Mouse (Mus musculus): ENCODE data around the gene Shd. TPM values are rescaled to one million over a fixed set of nuclear protein-coding genes. Genes with fewer than 3 reads are reported as not detected.

The Shd gene
- polyA plus RNA-seq, 1 experiment from 2014 or later: 11.9 TPM

- Histone ChIP-seq H3K9me3 (replicated peaks; ENCODE audit: control insufficient read depth, low read length) (no peaks in the 10 kb centered on the region), H3K4me1 (ENCODE audit: control insufficient read depth, insufficient read depth, low read length) (peaks cover 4% of the 10 kb centered on the region; the same call in 1 of the 2 replicates), H3K36me3 (ENCODE audit: control insufficient read depth, insufficient read depth, low read length) (peaks cover 45% of the 10 kb centered on the region), H3K27me3 (ENCODE audit: control insufficient read depth, insufficient read depth, low read length) (no peaks in the 10 kb centered on the region), H3K9ac (ENCODE audit: low read depth, low read length) (no peak overlapping the region), H3K27ac (ENCODE audit: low read depth, low read length) (no peak overlapping the region), H3K4me3 (ENCODE audit: low read depth, low read length) (no peak overlapping the region), H3K4me2 (no peak overlapping the region)
- WGBS (ENCODE audit: insufficient replicate concordance): 89% methylated on average over 8 of the region's 8 CpGs
- ATAC-seq (replicated peaks; ENCODE audit: insufficient number of reproducible peaks, low FRiP score, low TSS enrichment): no peak
Measured at GRCm38 (mm10) chr17:56016382-56016781, 46.1 kb downstream of the Shd start.

GRCm38 (mm10) chr17:56016793-56017785 lies 46.8 kb downstream of the Shd start:
- H3K27ac ChIP-seq (ENCODE audit: low read depth, low read length): no peak overlapping the region
- peaks cover 42% of the 10 kb centered on the region for H3K36me3 ChIP-seq (ENCODE audit: control insufficient read depth, insufficient read depth, low read length)
- H3K9me3 ChIP-seq (replicated peaks; ENCODE audit: control insufficient read depth, low read length): no peaks in the 10 kb centered on the region
- WGBS (ENCODE audit: insufficient replicate concordance): 83% methylated on average over 15 of the region's 15 CpGs
- no peak for ATAC-seq (replicated peaks; ENCODE audit: insufficient number of reproducible peaks, low FRiP score, low TSS enrichment)
- H3K9ac ChIP-seq (ENCODE audit: low read depth, low read length): no peak overlapping the region
- no peaks in the 10 kb centered on the region for H3K27me3 ChIP-seq (ENCODE audit: control insufficient read depth, insufficient read depth, low read length)
- H3K4me3 ChIP-seq (ENCODE audit: low read depth, low read length): no peak overlapping the region
- H3K4me1 ChIP-seq (ENCODE audit: control insufficient read depth, insufficient read depth, low read length): peaks cover 4% of the 10 kb centered on the region; the same call in 1 of the 2 replicates
- no peak overlapping the region for H3K4me2 ChIP-seq

DNA sequence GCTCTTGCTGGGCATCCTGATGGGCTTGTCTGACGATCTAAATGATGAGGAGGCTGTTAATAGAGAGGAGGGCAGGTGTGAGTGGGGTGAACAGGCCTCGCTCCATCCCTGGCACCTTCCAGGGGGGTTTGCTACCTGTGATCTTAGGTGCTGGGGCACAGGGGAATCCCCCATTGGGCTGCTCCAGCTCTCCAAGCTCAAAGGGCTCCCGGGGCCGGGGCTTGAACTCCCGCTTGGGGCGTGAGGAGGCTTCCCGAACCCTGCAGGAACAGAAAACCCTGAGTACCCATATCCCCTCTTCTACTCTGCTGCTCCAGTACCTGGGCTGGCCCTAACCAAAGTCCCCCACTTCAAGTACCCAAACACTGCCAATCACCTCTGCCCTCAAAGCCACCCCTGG lies 47.6 kb downstream of the Shd start:
- Histone ChIP-seq H3K9me3 (replicated peaks; ENCODE audit: control insufficient read depth, low read length) (no peaks in the 10 kb centered on the region), H3K9ac (ENCODE audit: low read depth, low read length) (no peak overlapping the region), H3K4me2 (no peak overlapping the region), H3K36me3 (ENCODE audit: control insufficient read depth, insufficient read depth, low read length) (peaks cover 41% of the 10 kb centered on the region), H3K27me3 (ENCODE audit: control insufficient read depth, insufficient read depth, low read length) (no peaks in the 10 kb centered on the region), H3K4me3 (ENCODE audit: low read depth, low read length) (no peak overlapping the region), H3K4me1 (ENCODE audit: control insufficient read depth, insufficient read depth, low read length) (peaks cover 9% of the 10 kb centered on the region), H3K27ac (ENCODE audit: low read depth, low read length) (no peak overlapping the region)
- 81% methylated on average over 7 of the region's 7 CpGs for WGBS (ENCODE audit: insufficient replicate concordance)
- ATAC-seq (replicated peaks; ENCODE audit: insufficient number of reproducible peaks, low FRiP score, low TSS enrichment): no peak

GRCm38 (mm10) chr17:56018347-56019131 lies 48.3 kb downstream of the Shd start:
- peak; percentile 22; the same call in 1 of the 2 replicates for ATAC-seq (replicated peaks; ENCODE audit: insufficient number of reproducible peaks, low FRiP score, low TSS enrichment)
- 77% methylated on average over 20 of the region's 20 CpGs for WGBS (ENCODE audit: insufficient replicate concordance)
- peaks cover 36% of the 10 kb centered on the region for H3K36me3 ChIP-seq (ENCODE audit: control insufficient read depth, insufficient read depth, low read length)
- peaks cover 16% of the 10 kb centered on the region for H3K4me1 ChIP-seq (ENCODE audit: control insufficient read depth, insufficient read depth, low read length)
- no peak overlapping the region for H3K27ac ChIP-seq (ENCODE audit: low read depth, low read length)
- no peak overlapping the region for H3K4me2 ChIP-seq
- H3K9ac ChIP-seq (ENCODE audit: low read depth, low read length): no peak overlapping the region
- H3K27me3 ChIP-seq (ENCODE audit: control insufficient read depth, insufficient read depth, low read length): no peaks in the 10 kb centered on the region
- H3K4me3 ChIP-seq (ENCODE audit: low read depth, low read length): no peak overlapping the region
- H3K9me3 ChIP-seq (replicated peaks; ENCODE audit: control insufficient read depth, low read length): no peaks in the 10 kb centered on the region

DNA sequence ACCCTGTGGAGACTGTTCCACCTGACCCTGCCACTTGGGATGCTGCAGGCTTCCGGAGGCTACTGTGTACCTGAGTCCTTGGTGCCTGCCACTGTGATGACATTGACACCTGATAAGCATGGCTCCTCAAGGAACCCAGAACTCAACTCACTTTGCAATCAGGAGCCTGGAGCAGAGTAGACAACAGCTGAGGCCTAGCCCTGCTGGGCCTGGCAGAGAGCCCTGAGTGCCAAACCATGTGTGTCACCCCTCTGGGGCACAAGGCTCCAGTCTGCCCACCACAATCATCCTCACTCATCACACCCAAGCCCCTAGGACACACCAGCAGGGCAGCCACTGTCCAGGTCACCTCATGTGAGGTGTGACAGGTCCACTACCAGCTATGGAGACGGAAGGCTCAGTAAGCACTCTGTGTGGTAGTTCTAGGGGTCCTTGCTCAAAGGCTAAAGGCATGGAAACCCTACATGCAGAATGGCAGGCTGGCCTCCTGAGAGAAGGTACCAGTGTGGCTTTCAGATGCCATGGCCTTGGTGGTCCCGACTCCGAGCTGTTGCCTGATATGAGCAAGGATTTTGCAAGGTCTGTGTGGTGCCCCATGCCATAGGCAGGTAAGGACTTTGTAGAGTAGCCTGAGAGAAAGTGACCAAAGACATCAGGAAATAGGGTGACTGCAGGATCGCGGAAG lies 50.3 kb downstream of the Shd start:
- ATAC-seq (replicated peaks; ENCODE audit: insufficient number of reproducible peaks, low FRiP score, low TSS enrichment): no peak
- Histone ChIP-seq H3K27ac (ENCODE audit: low read depth, low read length) (no peak overlapping the region), H3K9me3 (replicated peaks; ENCODE audit: control insufficient read depth, low read length) (no peaks in the 10 kb centered on the region), H3K27me3 (ENCODE audit: control insufficient read depth, insufficient read depth, low read length) (no peaks in the 10 kb centered on the region), H3K36me3 (ENCODE audit: control insufficient read depth, insufficient read depth, low read length) (peaks cover 26% of the 10 kb centered on the region), H3K4me3 (ENCODE audit: low read depth, low read length) (no peak overlapping the region), H3K9ac (ENCODE audit: low read depth, low read length) (peak overlapping the region; percentile 24; the same call in 1 of the 2 replicates), H3K4me2 (no peak overlapping the region), H3K4me1 (ENCODE audit: control insufficient read depth, insufficient read depth, low read length) (peaks cover 34% of the 10 kb centered on the region)
- WGBS (ENCODE audit: insufficient replicate concordance): 84% methylated on average over 6 of the region's 6 CpGs

GRCm38 (mm10) chr17:56021161-56021910 lies 51.1 kb downstream of the Shd start:
- H3K4me1 ChIP-seq (ENCODE audit: control insufficient read depth, insufficient read depth, low read length): peaks cover 40% of the 10 kb centered on the region
- no peaks in the 10 kb centered on the region for H3K9me3 ChIP-seq (replicated peaks; ENCODE audit: control insufficient read depth, low read length)
- H3K27me3 ChIP-seq (ENCODE audit: control insufficient read depth, insufficient read depth, low read length): no peaks in the 10 kb centered on the region
- ATAC-seq (replicated peaks; ENCODE audit: insufficient number of reproducible peaks, low FRiP score, low TSS enrichment): no peak
- H3K4me2 ChIP-seq: no peak overlapping the region
- 81% methylated on average over 4 of the region's 4 CpGs for WGBS (ENCODE audit: insufficient replicate concordance)
- H3K36me3 ChIP-seq (ENCODE audit: control insufficient read depth, insufficient read depth, low read length): peaks cover 21% of the 10 kb centered on the region
- H3K9ac ChIP-seq (ENCODE audit: low read depth, low read length): no peak overlapping the region
- H3K4me3 ChIP-seq (ENCODE audit: low read depth, low read length): no peak overlapping the region
- H3K27ac ChIP-seq (ENCODE audit: low read depth, low read length): no peak overlapping the region

GRCm38 (mm10) chr17:56022131-56022988 lies 52.1 kb downstream of the Shd start:
- H3K4me3 ChIP-seq (ENCODE audit: low read depth, low read length): no peak overlapping the region
- no peaks in the 10 kb centered on the region for H3K27me3 ChIP-seq (ENCODE audit: control insufficient read depth, insufficient read depth, low read length)
- WGBS (ENCODE audit: insufficient replicate concordance): 78% methylated on average over 2 of the region's 2 CpGs
- H3K4me2 ChIP-seq: no peak overlapping the region
- no peak overlapping the region for H3K9ac ChIP-seq (ENCODE audit: low read depth, low read length)
- ATAC-seq (replicated peaks; ENCODE audit: insufficient number of reproducible peaks, low FRiP score, low TSS enrichment): no peak
- peaks cover 49% of the 10 kb centered on the region for H3K4me1 ChIP-seq (ENCODE audit: control insufficient read depth, insufficient read depth, low read length)
- H3K9me3 ChIP-seq (replicated peaks; ENCODE audit: control insufficient read depth, low read length): no peaks in the 10 kb centered on the region
- peaks cover 12% of the 10 kb centered on the region; the same call in 1 of the 2 replicates for H3K36me3 ChIP-seq (ENCODE audit: control insufficient read depth, insufficient read depth, low read length)
- H3K27ac ChIP-seq (ENCODE audit: low read depth, low read length): no peak overlapping the region

All from heart, embryonic 11.5 days (tissue).